Mouse (Mus musculus) brain, embryonic 18.5 days (tissue): ENCODE data around the gene Cryab.

ENCODE experiments used
- DNase-seq: peaks from one replicate; pipeline ENCODE4 v3.0.0-alpha.2; 2012; ENCODE audit warnings: low read depth, low spot score

The Cryab gene

GRCm38 (mm10) chr9:50751323-50751722 is at the start of gene Cryab:
TSS of gene Cryab (plus strand) at chr9:50751325.
- no peak for DNase-seq

- no peak for DNase-seq
These were observed 46.2 kb upstream of the Cryab start for GRCm38 (mm10) chr9:50704907-50705306.

GRCm38 (mm10) chr9:50709108-50709507 is 42.0 kb upstream of the Cryab start:
- no peak for DNase-seq

GRCm38 (mm10) chr9:50711337-50711736 is 39.8 kb upstream of the Cryab start:
- DNase-seq = no peak

GRCm38 (mm10) chr9:50714188-50714587 is 36.9 kb upstream of the Cryab start:
- DNase-seq = no peak

- DNase-seq = no peak
These were observed 32.2 kb upstream of the Cryab start for GRCm38 (mm10) chr9:50718878-50719277.

- no peak for DNase-seq
These were observed 30.1 kb upstream of the Cryab start for GRCm38 (mm10) chr9:50721061-50721460.

GRCm38 (mm10) chr9:50722451-50722911 is 28.6 kb upstream of the Cryab start:
- DNase-seq = no peak

- DNase-seq = no peak
These were observed 27.7 kb upstream of the Cryab start for GRCm38 (mm10) chr9:50723406-50723805.

GRCm38 (mm10) chr9:50724147-50724546 is 27.0 kb upstream of the Cryab start:
- DNase-seq = no peak

- no peak for DNase-seq
These were observed 26.3 kb upstream of the Cryab start for GRCm38 (mm10) chr9:50724661-50725330.

- DNase-seq = no peak
These were observed 25.1 kb upstream of the Cryab start for GRCm38 (mm10) chr9:50725921-50726590.

GRCm38 (mm10) chr9:50727171-50727924 is 23.8 kb upstream of the Cryab start:
- no peak for DNase-seq

- DNase-seq = peak; percentile 89
These were observed 23.0 kb upstream of the Cryab start for GRCm38 (mm10) chr9:50727925-50728651.

GRCm38 (mm10) chr9:50729600-50729999 is 21.5 kb upstream of the Cryab start:
- DNase-seq = no peak

GRCm38 (mm10) chr9:50732560-50732959 is 18.6 kb upstream of the Cryab start:
- no peak for DNase-seq

- DNase-seq = no peak
These were observed 16.1 kb upstream of the Cryab start for GRCm38 (mm10) chr9:50734989-50735388.

- DNase-seq = peak; percentile 45
These were observed 11.9 kb upstream of the Cryab start, which contains the start of gene Dixdc1 for GRCm38 (mm10) chr9:50738914-50739870. TSS of gene Dixdc1 (minus strand) at chr9:50739517.

GRCm38 (mm10) chr9:50740867-50741784 is 10.0 kb upstream of the Cryab start:
- no peak for DNase-seq
